Mouse (Mus musculus): Measurements from ENCODE around the gene Ryr2. TPM values are rescaled to one million over a fixed set of nuclear protein-coding genes. Genes with fewer than 3 reads are reported as not detected.
"Not testable (repeated sequence)": the region's sequence is repeated elsewhere in the genome, so short reads cannot be mapped to it uniquely, and the experiment has no call there.

Ryr2 gene
- polyA plus RNA-seq, 1 experiment from 2014 or later, result 0.32 TPM

DNA sequence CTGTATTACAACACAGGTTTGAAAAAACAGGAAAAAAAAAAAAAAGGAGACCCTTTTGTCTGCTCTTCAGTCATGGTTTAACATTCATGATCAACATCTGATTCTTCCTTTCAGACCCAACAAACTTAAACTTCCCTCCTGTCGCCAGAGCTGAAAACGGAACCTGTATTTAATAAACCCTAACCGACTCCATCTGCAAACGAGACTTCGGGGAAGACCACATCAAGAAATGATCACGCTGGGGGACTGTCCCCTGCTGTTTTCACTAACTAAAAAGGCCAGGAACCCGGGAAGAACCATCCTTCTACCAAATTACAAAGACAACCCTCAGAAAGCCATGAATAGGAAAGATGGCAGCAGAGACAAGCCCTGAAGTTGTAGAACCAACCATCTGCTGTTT is 482.2 kb downstream of the Ryr2 start:
- ATAC-seq (ENCODE audit: insufficient read depth), result no peak
- no peaks in the 10 kb centered on the region for H3K27me3 ChIP-seq

DNA sequence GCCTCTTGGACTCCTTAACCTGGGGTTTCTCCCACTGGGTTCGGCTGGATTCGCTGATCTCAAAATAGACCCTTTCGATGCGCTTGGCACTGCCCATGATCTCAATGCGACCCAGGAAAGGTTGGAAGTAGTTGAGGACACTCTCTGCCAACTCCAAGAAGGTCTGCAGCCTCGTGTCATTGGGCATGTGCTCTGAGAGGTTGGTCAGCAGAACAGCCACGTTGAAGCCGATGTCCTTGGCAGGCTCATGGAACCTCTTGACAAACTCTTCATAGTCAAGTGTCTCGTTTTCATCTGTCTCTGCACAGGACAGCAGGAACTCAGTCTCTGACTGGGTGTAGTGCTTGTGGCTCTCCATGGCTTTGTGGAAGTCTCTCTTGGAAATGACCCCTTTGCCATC is 511.3 kb downstream of the Ryr2 start:
- no peaks in the 10 kb centered on the region for H3K36me3 ChIP-seq (replicated peaks)
- H3K4me2 ChIP-seq, result no peak overlapping the region
- no peaks in the 10 kb centered on the region for H3K27me3 ChIP-seq
- no peak overlapping the region for H3K9ac ChIP-seq
- H3K9me3 ChIP-seq (replicated peaks), result no peaks in the 10 kb centered on the region
- no peak for ATAC-seq (ENCODE audit: insufficient read depth)
- H3K27ac ChIP-seq (replicated peaks), result no peak overlapping the region
- H3K4me3 ChIP-seq (replicated peaks), result no peak overlapping the region
- WGBS (ENCODE audit: insufficient replicate concordance), result 69% methylated on average over 9 of the region's 9 CpGs
- H3K4me1 ChIP-seq (replicated peaks), result no peaks in the 10 kb centered on the region

More for the DNA sequence above, 482.2 kb downstream of the Ryr2 start:
- no peaks in the 10 kb centered on the region for H3K36me3 ChIP-seq (replicated peaks)
- no peak overlapping the region for H3K4me3 ChIP-seq (replicated peaks)
- WGBS (ENCODE audit: insufficient replicate concordance), result 60% methylated on average over 7 of the region's 7 CpGs
- H3K9me3 ChIP-seq (replicated peaks), result no peaks in the 10 kb centered on the region
- no peak overlapping the region for H3K4me2 ChIP-seq
- H3K9ac ChIP-seq, result no peak overlapping the region
- H3K27ac ChIP-seq (replicated peaks), result no peak overlapping the region
- no peaks in the 10 kb centered on the region for H3K4me1 ChIP-seq (replicated peaks)

DNA sequence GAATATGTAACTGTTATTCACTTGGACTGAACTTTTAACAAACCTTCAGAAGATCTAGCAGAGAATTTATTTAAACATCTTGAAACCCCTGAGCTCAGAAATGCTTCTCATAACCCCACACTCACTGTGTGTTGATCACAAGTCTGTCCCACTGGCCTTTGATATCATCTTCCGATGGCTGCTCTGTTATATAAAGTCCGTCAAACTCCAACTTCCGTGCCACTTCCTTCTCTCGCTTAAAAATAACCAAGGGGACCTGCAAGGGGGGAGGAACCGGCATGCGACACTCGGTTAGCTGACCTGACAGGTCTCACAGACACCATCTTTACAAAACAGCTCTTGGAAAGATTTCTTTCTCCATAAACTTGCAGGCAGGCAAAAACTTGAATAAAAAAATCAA is 521.5 kb downstream of the Ryr2 start:
- Histone ChIP-seq H3K27me3 (no peaks in the 10 kb centered on the region), H3K9ac (no peak overlapping the region), H3K4me1 (replicated peaks) (no peaks in the 10 kb centered on the region), H3K9me3 (replicated peaks) (no peaks in the 10 kb centered on the region), H3K27ac (replicated peaks) (no peak overlapping the region), H3K36me3 (replicated peaks) (no peaks in the 10 kb centered on the region), H3K4me3 (replicated peaks) (no peak overlapping the region), H3K4me2 (no peak overlapping the region)
- ATAC-seq (ENCODE audit: insufficient read depth), result no peak
- WGBS (ENCODE audit: insufficient replicate concordance), result 22% methylated on average over 7 of the region's 7 CpGs

DNA sequence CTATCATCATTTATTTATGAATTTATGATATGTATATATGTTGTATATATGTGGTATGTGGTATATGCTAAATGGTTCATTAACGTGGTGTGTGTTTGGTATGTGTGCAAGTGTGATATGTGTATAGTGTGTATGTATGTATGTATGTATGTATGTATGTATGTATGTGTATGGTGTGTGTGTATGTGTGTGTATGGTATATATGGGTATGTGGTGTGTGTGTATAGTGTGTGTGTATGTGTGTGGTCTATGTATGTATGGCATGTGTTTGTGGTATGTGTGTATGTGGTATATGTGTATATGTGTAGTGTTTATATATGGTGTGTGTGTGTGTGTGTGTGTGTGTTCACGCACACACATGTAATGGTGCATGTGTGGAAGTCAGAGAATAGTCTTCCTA is 534.2 kb downstream of the Ryr2 start:
- Histone ChIP-seq H3K9ac (no peak overlapping the region), H3K4me1 (replicated peaks) (no peaks in the 10 kb centered on the region), H3K36me3 (replicated peaks) (no peaks in the 10 kb centered on the region), H3K27ac (replicated peaks) (no peak overlapping the region), H3K4me3 (replicated peaks) (no peak overlapping the region), H3K9me3 (replicated peaks) (no peaks in the 10 kb centered on the region), H3K27me3 (no peaks in the 10 kb centered on the region), H3K4me2 (no peak overlapping the region)
- ATAC-seq (ENCODE audit: insufficient read depth), result no peak
- 33% methylated on average over 2 of the region's 2 CpGs for WGBS (ENCODE audit: insufficient replicate concordance)

DNA sequence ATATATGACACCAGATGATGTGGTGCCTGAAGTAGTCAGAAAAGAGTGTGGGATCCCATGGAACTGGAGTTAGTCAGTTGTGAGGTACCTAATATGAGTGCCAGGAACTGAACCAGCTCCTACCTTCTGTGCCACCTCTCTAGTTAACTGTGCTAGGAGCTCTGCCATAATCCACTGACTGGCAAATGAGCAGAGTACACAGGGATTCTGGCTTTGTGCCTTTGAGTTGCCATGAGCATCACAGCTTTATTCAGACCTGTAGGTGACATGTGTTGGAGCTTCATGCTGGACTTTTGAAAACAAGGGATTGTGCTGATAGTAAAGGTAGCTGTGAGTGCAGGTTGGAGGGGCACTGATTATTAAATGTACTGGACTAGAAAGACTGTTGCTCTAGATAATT is 539.4 kb downstream of the Ryr2 start:
- no peaks in the 10 kb centered on the region for H3K4me1 ChIP-seq (replicated peaks)
- ATAC-seq (ENCODE audit: insufficient read depth), result no peak
- H3K36me3 ChIP-seq (replicated peaks), result no peaks in the 10 kb centered on the region
- no peaks in the 10 kb centered on the region for H3K27me3 ChIP-seq
- H3K4me2 ChIP-seq, result no peak overlapping the region
- no peak overlapping the region for H3K4me3 ChIP-seq (replicated peaks)
- H3K27ac ChIP-seq (replicated peaks), result no peak overlapping the region
- no peak overlapping the region for H3K9ac ChIP-seq
- H3K9me3 ChIP-seq (replicated peaks), result no peaks in the 10 kb centered on the region

DNA sequence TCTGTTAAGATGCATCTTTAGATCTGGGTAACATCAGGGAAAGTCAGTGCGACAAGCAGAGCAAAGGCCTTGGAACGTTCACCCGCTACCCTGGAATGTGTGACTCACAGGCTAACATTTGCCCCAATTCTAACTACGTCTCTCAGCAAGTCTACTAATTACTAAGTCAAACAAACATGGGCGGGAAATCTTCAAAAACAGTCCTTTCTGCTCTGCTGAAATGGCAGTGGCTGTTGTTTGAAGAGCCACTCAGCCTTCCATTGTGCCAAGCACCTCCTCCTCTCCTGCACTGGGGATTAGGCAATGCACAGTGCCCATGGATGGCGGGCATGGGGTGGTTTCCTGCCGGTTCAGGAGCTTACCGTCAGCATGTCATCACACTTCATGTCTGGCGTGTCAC is 540.3 kb downstream of the Ryr2 start:
- Histone ChIP-seq H3K36me3 (replicated peaks) (no peaks in the 10 kb centered on the region), H3K9ac (no peak overlapping the region), H3K27me3 (no peaks in the 10 kb centered on the region), H3K4me3 (replicated peaks) (no peak overlapping the region), H3K9me3 (replicated peaks) (no peaks in the 10 kb centered on the region), H3K4me1 (replicated peaks) (no peaks in the 10 kb centered on the region), H3K27ac (replicated peaks) (no peak overlapping the region), H3K4me2 (no peak overlapping the region)
- WGBS (ENCODE audit: insufficient replicate concordance), result 57% methylated on average over 9 of the region's 9 CpGs
- ATAC-seq (ENCODE audit: insufficient read depth), result no peak

DNA sequence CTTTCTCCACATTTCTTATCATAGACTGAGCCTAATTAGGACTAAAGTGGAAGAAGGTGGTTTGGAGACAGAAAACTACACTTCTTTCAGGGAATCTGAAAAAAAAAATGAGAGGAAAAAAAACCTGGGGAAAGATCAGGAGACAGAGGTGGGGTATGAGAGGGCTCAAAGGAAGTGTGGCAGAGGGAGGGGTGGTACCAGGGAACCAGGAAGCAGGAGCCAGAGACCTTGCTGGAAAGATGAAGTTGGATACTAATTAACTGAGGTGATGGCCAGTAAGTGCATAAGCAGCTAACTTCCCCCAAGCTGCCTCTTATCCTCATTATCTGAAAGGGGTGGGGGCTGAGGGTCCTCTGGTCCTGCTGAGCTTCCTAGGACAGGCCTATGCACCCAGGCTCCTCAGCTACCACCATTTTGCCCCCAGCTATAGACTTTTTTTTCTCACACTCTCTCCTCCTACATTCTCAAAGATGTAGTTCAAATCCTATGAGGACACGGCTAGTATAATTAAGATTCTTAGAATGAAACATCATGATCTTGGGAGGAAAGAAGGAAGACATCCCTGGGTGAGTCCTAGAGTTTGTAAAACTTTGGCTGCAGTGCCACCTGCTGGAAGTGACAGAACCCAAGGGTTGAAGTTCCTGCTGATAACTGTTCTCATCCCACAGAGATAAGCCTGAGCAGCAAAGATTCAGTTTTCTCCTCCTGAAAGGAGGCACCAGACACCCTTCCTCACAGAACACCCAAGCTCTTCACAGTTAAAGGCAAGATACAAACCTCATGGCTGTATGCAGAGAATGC is 543.3 kb downstream of the Ryr2 start:
- Histone ChIP-seq H3K27ac (replicated peaks) (no peak overlapping the region), H3K9me3 (replicated peaks) (no peaks in the 10 kb centered on the region), H3K4me2 (no peak overlapping the region), H3K9ac (no peak overlapping the region), H3K36me3 (replicated peaks) (no peaks in the 10 kb centered on the region), H3K27me3 (no peaks in the 10 kb centered on the region), H3K4me3 (replicated peaks) (no peak overlapping the region), H3K4me1 (replicated peaks) (no peaks in the 10 kb centered on the region)
- ATAC-seq (ENCODE audit: insufficient read depth), result no peak
- 26% methylated on average over 1 of the region's 1 CpGs for WGBS (ENCODE audit: insufficient replicate concordance)

DNA sequence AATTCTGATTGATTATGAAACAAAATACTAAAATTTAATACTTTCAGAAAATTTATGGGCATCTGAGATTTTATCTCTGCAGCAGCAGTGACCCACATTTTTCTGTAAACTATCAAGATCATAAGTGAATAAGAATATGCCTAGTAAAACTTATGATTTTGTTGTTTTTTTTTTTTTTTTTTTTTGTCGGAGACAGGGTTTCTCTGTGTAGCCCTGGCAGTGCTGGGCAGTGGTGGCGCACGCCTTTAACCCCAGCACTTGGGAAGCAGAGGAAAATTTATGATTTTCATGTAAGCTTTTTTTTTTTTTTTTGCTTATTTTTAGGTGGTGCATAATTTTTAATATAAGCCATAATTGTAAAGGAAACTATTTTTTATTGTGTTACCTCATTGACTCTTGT is 557.1 kb downstream of the Ryr2 start:
- Histone ChIP-seq H3K27me3 (no peaks in the 10 kb centered on the region), H3K9me3 (replicated peaks) (no peaks in the 10 kb centered on the region), H3K4me1 (replicated peaks) (no peaks in the 10 kb centered on the region), H3K36me3 (replicated peaks) (no peaks in the 10 kb centered on the region), H3K9ac (no peak overlapping the region), H3K27ac (replicated peaks) (no peak overlapping the region), H3K4me3 (replicated peaks) (no peak overlapping the region), H3K4me2 (no peak overlapping the region)
- 80% methylated on average over 3 of the region's 3 CpGs for WGBS (ENCODE audit: insufficient replicate concordance)
- no peak for ATAC-seq (ENCODE audit: insufficient read depth)

DNA sequence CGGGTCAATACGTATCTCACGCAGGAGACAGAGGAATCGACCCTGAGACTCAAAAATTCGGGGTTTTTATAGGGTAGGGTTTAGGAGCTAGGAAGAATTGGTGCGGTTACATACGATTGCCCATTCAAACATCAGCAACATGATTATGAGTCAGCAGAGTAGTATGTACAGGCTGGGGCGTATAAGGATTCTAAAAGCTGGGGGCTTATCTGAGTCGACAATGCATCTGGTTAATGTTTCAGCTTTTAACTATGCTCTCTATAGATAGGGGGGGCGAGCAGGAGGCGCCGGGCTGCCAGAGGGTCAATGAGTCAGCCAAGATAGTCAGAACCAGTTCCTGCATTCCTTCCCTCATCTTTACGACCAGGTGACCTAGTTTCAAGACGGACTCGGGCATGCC is 557.6 kb downstream of the Ryr2 start:
- not testable (repeated sequence) for ATAC-seq (ENCODE audit: insufficient read depth); H3K4me2 ChIP-seq
- WGBS (ENCODE audit: insufficient replicate concordance), result 45% methylated on average over 15 of the region's 15 CpGs

DNA sequence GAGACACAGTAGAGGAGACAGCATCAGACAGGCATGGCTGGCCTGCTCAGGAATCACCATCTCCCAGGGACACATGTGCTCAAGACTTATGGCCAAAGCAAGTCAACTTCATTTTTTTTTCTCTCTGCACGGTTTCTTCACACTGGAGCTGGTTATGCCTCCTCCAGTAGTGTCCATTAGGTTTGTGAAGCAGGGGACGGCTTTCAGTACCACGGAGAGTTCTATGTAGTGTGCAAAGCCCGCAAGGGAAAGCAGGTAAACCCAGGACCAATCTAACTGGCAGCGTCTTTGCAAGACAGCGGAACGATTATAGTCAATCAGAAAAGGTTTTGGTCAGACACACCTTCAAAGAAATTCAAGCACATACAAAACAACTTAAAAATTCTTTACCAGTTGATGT is 560.9 kb downstream of the Ryr2 start:
- Histone ChIP-seq H3K9me3 (replicated peaks) (no peaks in the 10 kb centered on the region), H3K4me1 (replicated peaks) (no peaks in the 10 kb centered on the region), H3K27me3 (no peaks in the 10 kb centered on the region), H3K9ac (no peak overlapping the region), H3K4me3 (replicated peaks) (no peak overlapping the region), H3K36me3 (replicated peaks) (no peaks in the 10 kb centered on the region), H3K4me2 (no peak overlapping the region), H3K27ac (replicated peaks) (no peak overlapping the region)
- WGBS (ENCODE audit: insufficient replicate concordance), result 45% methylated on average over 7 of the region's 7 CpGs
- no peak for ATAC-seq (ENCODE audit: insufficient read depth)

More for the DNA sequence above, 557.6 kb downstream of the Ryr2 start:
- not testable (repeated sequence) for H3K4me3 ChIP-seq (replicated peaks); H3K4me1 ChIP-seq (replicated peaks); H3K27me3 ChIP-seq; H3K9ac ChIP-seq; H3K27ac ChIP-seq (replicated peaks); H3K36me3 ChIP-seq (replicated peaks); H3K9me3 ChIP-seq (replicated peaks)

DNA sequence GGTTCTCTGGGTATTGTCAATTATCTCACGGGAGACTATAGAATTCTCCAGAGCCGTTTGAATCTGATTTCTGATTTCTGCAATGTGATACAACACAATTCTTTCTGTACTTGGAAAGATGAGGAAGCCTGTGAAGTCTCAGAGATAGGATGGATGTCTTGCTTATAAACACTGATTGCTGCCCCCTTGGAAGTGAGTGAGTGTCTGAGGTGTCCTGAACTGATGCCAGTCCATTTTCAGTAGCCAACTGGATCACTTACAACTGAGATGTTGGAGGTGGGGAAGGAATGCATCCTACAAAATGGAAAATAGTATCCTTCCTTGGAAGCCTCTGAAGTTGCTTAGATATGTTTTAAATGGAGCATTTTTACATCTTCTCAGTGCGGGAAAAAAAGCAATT is 564.2 kb downstream of the Ryr2 start:
- no peaks in the 10 kb centered on the region for H3K27me3 ChIP-seq
- H3K27ac ChIP-seq (replicated peaks), result no peak overlapping the region
- H3K36me3 ChIP-seq (replicated peaks), result no peaks in the 10 kb centered on the region
- ATAC-seq (ENCODE audit: insufficient read depth), result no peak
- H3K4me1 ChIP-seq (replicated peaks), result no peaks in the 10 kb centered on the region
- H3K4me3 ChIP-seq (replicated peaks), result no peak overlapping the region
- H3K4me2 ChIP-seq, result no peak overlapping the region
- H3K9ac ChIP-seq, result no peak overlapping the region
- no peaks in the 10 kb centered on the region for H3K9me3 ChIP-seq (replicated peaks)
- WGBS (ENCODE audit: insufficient replicate concordance), result 54% methylated on average over 3 of the region's 3 CpGs

DNA sequence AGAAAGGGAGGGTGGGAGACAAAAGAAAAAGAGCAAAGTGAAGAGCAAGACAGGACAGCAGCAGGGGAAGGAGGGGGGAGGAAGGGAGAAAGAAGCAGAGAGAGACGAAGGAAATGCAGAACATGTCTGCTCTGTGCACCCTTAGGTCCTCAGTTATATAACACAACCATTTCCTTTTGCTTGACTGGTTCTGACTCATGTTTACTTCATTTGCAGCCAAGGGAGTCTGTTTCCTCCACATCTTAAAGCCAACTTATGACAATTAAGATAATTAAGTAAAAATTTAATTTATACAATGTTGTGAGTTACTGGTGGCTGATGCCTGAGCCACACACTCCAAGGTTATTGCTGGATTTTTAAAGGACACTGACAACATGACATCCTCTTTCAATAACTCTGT is 569.9 kb downstream of the Ryr2 start:
- Histone ChIP-seq H3K4me2 (no peak overlapping the region), H3K9me3 (replicated peaks) (no peaks in the 10 kb centered on the region), H3K27me3 (no peaks in the 10 kb centered on the region), H3K9ac (no peak overlapping the region), H3K4me3 (replicated peaks) (no peak overlapping the region), H3K36me3 (replicated peaks) (no peaks in the 10 kb centered on the region), H3K27ac (replicated peaks) (no peak overlapping the region), H3K4me1 (replicated peaks) (no peaks in the 10 kb centered on the region)
- ATAC-seq (ENCODE audit: insufficient read depth), result no peak
- 31% methylated on average over 1 of the region's 1 CpGs for WGBS (ENCODE audit: insufficient replicate concordance)

Measured in liver, embryonic 15.5 days (tissue).